Comparison of ENCODE assay signal across 15 mouse cellular contexts in genomic region chr10:79849941-79850628, GRCm38 (mm10). TPM values are rescaled to one million over a fixed set of nuclear protein-coding genes. Genes with fewer than 3 reads are reported as not detected.
DNase-seq lines count a peak whose midpoint lies in the region; ATAC-seq and TF ChIP-seq lines count a peak whose summit lies in the region.
"Had no signal": no experiment of that assay in that cellular context is flagged by ENCODE, and none has a peak within 500 bp of the region (broad histone marks: within the 10 kb centered on the region; RNA-seq: fewer than 3 reads in every experiment).

No protein-coding gene starts in this region.

- H3K9ac ChIP-seq in lung, postnatal 0 days (replicated peaks; ENCODE audit: low read depth): no peak overlapping the region

- H3K36me3 ChIP-seq in heart, embryonic 10.5 days: no peaks in the 10 kb centered on the region
- H3K36me3 ChIP-seq in lung, postnatal 0 days (ENCODE audit: insufficient read depth, low read length): no peaks in the 10 kb centered on the region
- no peaks in the 10 kb centered on the region for H3K36me3 ChIP-seq in myocyte (ENCODE audit: control insufficient read depth, insufficient read depth)

- no peak for TF ChIP-seq EP300 in lung, postnatal 0 days (IDR thresholded peaks at IDR 0.05)

- intact Hi-C loops in heart, postnatal 25 days (cut with DNase I): loop anchor here (10.0 kb wide), 1 partner anchor 295 kb away; the partner anchor contains the start of genes Cbarp and Midn
- intact Hi-C loops in left cerebral cortex, adult 2 months (cut with DNase I): no loop called here

- no peaks in the 10 kb centered on the region for H3K27me3 ChIP-seq in heart, embryonic 10.5 days (ENCODE audit: insufficient read depth, poor library complexity, severe bottlenecking)
- no peaks in the 10 kb centered on the region for H3K27me3 ChIP-seq in lung, postnatal 0 days (replicated peaks; ENCODE audit: insufficient read depth, low read length)
- no peaks in the 10 kb centered on the region for H3K27me3 ChIP-seq in myocyte (ENCODE audit: control insufficient read depth, insufficient read depth, insufficient read length)

- 79% methylated on average over 8 of the region's 8 CpGs for WGBS in heart, embryonic 10.5 days
- WGBS in lung, postnatal 0 days: 57% methylated on average over 8 of the region's 8 CpGs

- DNase-seq in heart, embryonic 10.5 days (ENCODE audit: low spot score): no peak
- no peak for DNase-seq in heart, postnatal 25 days (ENCODE audit: low spot score)
- no peak for DNase-seq in lung, postnatal 0 days (ENCODE audit: low spot score)
- no peak for DNase-seq in lung, adult 18-20 months
- peak; percentile 52 for DNase-seq in CD4-positive helper T cell, adult 2 months (ENCODE audit: low read depth, low spot score)
- no peak for DNase-seq in left cerebral cortex, adult 2 months (ENCODE audit: extremely low spot score in 1 of 2, low spot score in 2 of 2)
- no peak for DNase-seq in gastrocnemius, adult 8-10 months (ENCODE audit: low spot score in 2 of 2)
- DNase-seq: adrenal gland, postnatal 14 days; heart, postnatal 14 days; kidney, adult 2 months; left cerebral cortex, postnatal 4 days; lung, postnatal 36 days had no signal

- no peak for ATAC-seq in lung, postnatal 0 days

- H3K4me3 ChIP-seq in heart, embryonic 10.5 days: no peak overlapping the region
- H3K4me3 ChIP-seq in lung, postnatal 0 days (ENCODE audit: low read depth, low read length): no peak overlapping the region
- H3K4me3 ChIP-seq in myocyte: no peak overlapping the region
- no peak overlapping the region for H3K4me3 ChIP-seq in left cerebral cortex, adult 2 months

- H3K4me1 ChIP-seq in heart, embryonic 10.5 days: peaks cover 31% of the 10 kb centered on the region
- peaks cover 28% of the 10 kb centered on the region for H3K4me1 ChIP-seq in lung, postnatal 0 days (ENCODE audit: insufficient read depth, low read depth, low read length)

- 0 out of 2 replicates have a peak overlapping the region, but pooled peaks have one; percentile 12 for H3K27ac ChIP-seq in heart, embryonic 10.5 days
- H3K27ac ChIP-seq in lung, postnatal 0 days (ENCODE audit: low read length): peak overlapping the region; percentile 68; the same call in 1 of the 2 replicates
- H3K27ac ChIP-seq in left cerebral cortex, adult 2 months: no peak overlapping the region

- peaks cover under 1% of the 10 kb centered on the region for H3K79me2 ChIP-seq in myocyte (ENCODE audit: control insufficient read depth, insufficient read depth)

- H3ac ChIP-seq in myocyte (ENCODE audit: control insufficient read depth, insufficient read length): no peak overlapping the region

- TF ChIP-seq CTCF in lung, postnatal 0 days (IDR thresholded peaks at IDR 0.05): no peak
- TF ChIP-seq CTCF in left cerebral cortex, adult 2 months (IDR thresholded peaks at IDR 0.05): no peak

- H3K4me2 ChIP-seq in lung, postnatal 0 days (replicated peaks; ENCODE audit: low read depth, low read length): no peak overlapping the region
- H3K4me2 ChIP-seq in myocyte (ENCODE audit: low read depth): peak overlapping the region; percentile 43

- TF ChIP-seq POLR2A in myocyte (IDR thresholded peaks at IDR 0.05; ENCODE audit: insufficient read length, low read depth): peak; percentile 28

- H3K9me3 ChIP-seq in heart, embryonic 10.5 days: no peaks in the 10 kb centered on the region
- H3K9me3 ChIP-seq in lung, postnatal 0 days (ENCODE audit: low read length): no peaks in the 10 kb centered on the region

TF ChIP-seq in myocyte, 11 proteins besides CTCF, POLR2A, EP300 and RAD21:
- TF ChIP-seq MYOG (IDR thresholded peaks at IDR 0.05; ENCODE audit: control insufficient read depth in 1 of 3, insufficient read depth in 1 of 3, insufficient read length in 2 of 3, low read depth in 2 of 3) (peak; percentile 77 to 98 (median 82)), USF1 (IDR thresholded peaks at IDR 0.05; ENCODE audit: low read depth) (no peak), REST (IDR thresholded peaks at IDR 0.05; ENCODE audit: insufficient read depth, insufficient read length) (no peak), TCF3 (IDR thresholded peaks at IDR 0.05; ENCODE audit: insufficient read length, low read depth) (peak; percentile 53), TCF12 (IDR thresholded peaks at IDR 0.05; ENCODE audit: insufficient read depth, poor library complexity, severe bottlenecking) (peak; percentile 66), MYOD1 (IDR thresholded peaks at IDR 0.05; ENCODE audit: control insufficient read depth in 1 of 3, insufficient read length in 2 of 3, low read depth in 2 of 3) (peak in 2 of 3 experiments; percentile 47 to 77)

RNA-seq across cellular contexts. Expression of gene Ptbp1, which starts 4.1 kb away (rescaled TPM):
- 174 and 264 TPM in 2 replicates for polyA plus RNA-seq in heart, embryonic 10.5 days (2016; fragmentation: Nextera tagmentation; extraction: Ambion mirVana)
- 10 to 100 TPM; 54.6 to 59.3 TPM for total RNA-seq in heart, postnatal 25 days (2021)
- polyA plus RNA-seq in lung, postnatal 0 days (2015; fragmentation: Nextera tagmentation; extraction: Ambion mirVana): 107 and 109 TPM in 2 replicates
- polyA plus RNA-seq in myocyte (2012; fragmentation: generic; extraction: Trizol): 158 TPM
- 10 to 100 TPM; 55.5 to 61.7 TPM for total RNA-seq in left cerebral cortex, adult 2 months (2021)
- 10 to 100 TPM; 11.8 to 19.3 (median 14.8) TPM for total RNA-seq in gastrocnemius, adult 8-10 months (2022)

RNA-seq across cellular contexts. Expression of gene Prtn3, which starts 24.2 kb away (rescaled TPM):
- polyA plus RNA-seq in heart, embryonic 10.5 days (2016; fragmentation: Nextera tagmentation; extraction: Ambion mirVana): 2.4 and 7.8 TPM in 2 replicates
- total RNA-seq in heart, postnatal 25 days (2021): under 1 TPM in 1 of 2 experiments, not detected in 1; 0.44 TPM
- polyA plus RNA-seq in lung, postnatal 0 days (2015; fragmentation: Nextera tagmentation; extraction: Ambion mirVana): 2.2 and 2.4 TPM in 2 replicates
- 0.22 TPM for polyA plus RNA-seq in myocyte (2012; fragmentation: generic; extraction: Trizol)
- total RNA-seq in left cerebral cortex, adult 2 months (2021): 1 to 10 TPM; 1.7 to 2.6 TPM
- total RNA-seq in gastrocnemius, adult 8-10 months (2022): not detected
- total RNA-seq: gastrocnemius, adult 18-20 months had no signal

RNA-seq across cellular contexts. Expression of gene Plppr3, which starts 24.3 kb away (rescaled TPM):
- polyA plus RNA-seq in heart, embryonic 10.5 days (2016; fragmentation: Nextera tagmentation; extraction: Ambion mirVana): 16.2 and 36.9 TPM in 2 replicates
- not detected for total RNA-seq in heart, postnatal 25 days (2021)
- 3.9 and 4.8 TPM in 2 replicates for polyA plus RNA-seq in lung, postnatal 0 days (2015; fragmentation: Nextera tagmentation; extraction: Ambion mirVana)
- polyA plus RNA-seq in myocyte (2012; fragmentation: generic; extraction: Trizol): 5.4 TPM
- total RNA-seq in left cerebral cortex, adult 2 months (2021): 10 to 100 TPM; 51.8 to 63.0 TPM
- under 1 TPM in 1 of 4 experiments, not detected in 3; 0.40 TPM for total RNA-seq in gastrocnemius, adult 8-10 months (2022)

RNA-seq across cellular contexts. Expression of gene Misp, which starts 29.3 kb away (rescaled TPM):
- 0.21 and 0.82 TPM in 2 replicates for polyA plus RNA-seq in heart, embryonic 10.5 days (2016; fragmentation: Nextera tagmentation; extraction: Ambion mirVana)
- total RNA-seq in heart, postnatal 25 days (2021): under 1 TPM; 0.59 to 0.70 TPM
- polyA plus RNA-seq in lung, postnatal 0 days (2015; fragmentation: Nextera tagmentation; extraction: Ambion mirVana): 10.5 and 10.6 TPM in 2 replicates
- 0.06 TPM for polyA plus RNA-seq in myocyte (2012; fragmentation: generic; extraction: Trizol)
- under 1 TPM; 0.59 to 0.89 TPM for total RNA-seq in left cerebral cortex, adult 2 months (2021)
- total RNA-seq in gastrocnemius, adult 8-10 months (2022): not detected

RNA-seq across cellular contexts. Expression of gene Elane, which starts 36.0 kb away (rescaled TPM):
- polyA plus RNA-seq in heart, embryonic 10.5 days (2016; fragmentation: Nextera tagmentation; extraction: Ambion mirVana): 0.14 and 0.15 TPM in 2 replicates
- not detected for total RNA-seq in heart, postnatal 25 days (2021)
- polyA plus RNA-seq in lung, postnatal 0 days (2015; fragmentation: Nextera tagmentation; extraction: Ambion mirVana): 0.92 TPM in 1 of 2 replicates, not detected in the other
- polyA plus RNA-seq in myocyte (2012; fragmentation: generic; extraction: Trizol): not detected
- total RNA-seq in left cerebral cortex, adult 2 months (2021): not detected
- not detected for total RNA-seq in gastrocnemius, adult 8-10 months (2022)
- total RNA-seq: gastrocnemius, adult 18-20 months; heart, postnatal 14 days; layer of hippocampus, adult 8-10 months; left cerebral cortex, postnatal 4 days had no signal
- polyA plus RNA-seq: kidney, adult 2 months had no signal

Comparison
In these comparisons a context has a peak if more than half of its experiments do, and no peak if none do; other contexts are left out.
1. RNA of gene Plppr3, which starts 24.3 kb away (total RNA-seq): 51.8 to 63.0 TPM in left cerebral cortex, adult 2 months; not detected in heart, postnatal 25 days and 0.40 TPM in gastrocnemius, adult 8-10 months; every median in the first group is over 10 times any median in the second.